Mouse (Mus musculus): ENCODE measurements around the gene Grm7.

Gene Grm7

GRCm38 (mm10) chr6:110645411-110646361 lies at the start of gene Grm7:
Gene Grm7, plus strand, starts transcription at chr6:110645581.
- peak; percentile 68 for DNase-seq

- DNase-seq = no peak
Measured at GRCm38 (mm10) chr6:110645041-110645410, 355 bp upstream of the Grm7 start.

- peak; percentile 31 for DNase-seq
Measured at GRCm38 (mm10) chr6:110646901-110647300, 1.5 kb downstream of the Grm7 start.

- no peak for DNase-seq
Measured at GRCm38 (mm10) chr6:110649227-110649626, 3.8 kb downstream of the Grm7 start.

- no peak for DNase-seq
Measured at GRCm38 (mm10) chr6:110653361-110654001, 8.1 kb downstream of the Grm7 start.

- no peak for DNase-seq
Measured at GRCm38 (mm10) chr6:110664436-110664835, 19.1 kb downstream of the Grm7 start.

GRCm38 (mm10) chr6:110668447-110668846 lies 23.1 kb downstream of the Grm7 start:
- DNase-seq = no peak

- no peak for DNase-seq
Measured at GRCm38 (mm10) chr6:110690954-110691353, 45.6 kb downstream of the Grm7 start.

- no peak for DNase-seq
Measured at GRCm38 (mm10) chr6:110709763-110710162, 64.4 kb downstream of the Grm7 start.

GRCm38 (mm10) chr6:110714943-110715342 lies 69.6 kb downstream of the Grm7 start:
- no peak for DNase-seq

GRCm38 (mm10) chr6:110723371-110723770 lies 78.0 kb downstream of the Grm7 start:
- no peak for DNase-seq

- no peak for DNase-seq
Measured at GRCm38 (mm10) chr6:110733914-110734313, 88.5 kb downstream of the Grm7 start.

- no peak for DNase-seq
Measured at GRCm38 (mm10) chr6:110743981-110744670, 98.7 kb downstream of the Grm7 start.

- no peak for DNase-seq
Measured at GRCm38 (mm10) chr6:110755921-110756320, 110.5 kb downstream of the Grm7 start.

- no peak for DNase-seq
Measured at GRCm38 (mm10) chr6:110769588-110769987, 124.2 kb downstream of the Grm7 start.

- no peak for DNase-seq
Measured at GRCm38 (mm10) chr6:110772652-110773051, 127.3 kb downstream of the Grm7 start.

- no peak for DNase-seq
Measured at GRCm38 (mm10) chr6:110776046-110776445, 130.7 kb downstream of the Grm7 start.

GRCm38 (mm10) chr6:110785497-110785928 lies 140.1 kb downstream of the Grm7 start:
- no peak for DNase-seq

- DNase-seq = no peak
Measured at GRCm38 (mm10) chr6:110792696-110793095, 147.3 kb downstream of the Grm7 start.

- DNase-seq = no peak
Measured at GRCm38 (mm10) chr6:110807481-110807880, 162.1 kb downstream of the Grm7 start.

GRCm38 (mm10) chr6:110812214-110812613 lies 166.8 kb downstream of the Grm7 start:
- DNase-seq = no peak

- DNase-seq = no peak
Measured at GRCm38 (mm10) chr6:110818236-110818635, 172.9 kb downstream of the Grm7 start.

- no peak for DNase-seq
Measured at GRCm38 (mm10) chr6:110868311-110868710, 222.9 kb downstream of the Grm7 start.

All from embryo, embryonic 11 days (tissue).